Mouse (Mus musculus): ENCODE measurements around the gene Tctex1d1. TPM values are rescaled to one million over a fixed set of nuclear protein-coding genes. Genes with fewer than 3 reads are reported as not detected.

Tctex1d1 gene
- total RNA-seq (2021): under 1 TPM; 0.32 to 0.38 TPM
- long read RNA-seq: 0 reads

DNA sequence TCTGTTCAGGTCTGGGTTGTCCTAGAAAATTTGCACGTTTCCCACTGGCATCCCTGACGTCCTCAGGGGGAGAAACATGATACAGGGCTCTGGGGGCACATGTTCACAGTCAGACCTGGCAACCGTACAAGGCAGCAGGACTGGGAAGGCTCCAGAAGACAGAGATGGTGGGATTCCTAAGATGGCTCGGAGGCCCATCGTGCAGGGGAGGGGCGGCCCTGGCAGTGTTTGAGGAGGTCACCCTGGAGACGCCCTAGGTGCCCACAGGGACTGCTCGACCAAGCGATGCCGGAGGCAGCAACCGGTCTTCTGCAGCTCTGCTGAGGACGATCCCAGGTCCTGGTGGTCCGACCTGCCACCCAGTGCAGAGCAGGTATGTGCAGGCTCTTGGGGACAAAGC is at the start of gene Tctex1d1:
TSS of gene Tctex1d1 (plus strand) at position 167 of the 400 bp plus-strand sequence.
- no peak for DNase-seq (ENCODE audit: low spot score in 2 of 2)

GRCm38 (mm10) chr4:102929491-102929890 is 48.9 kb upstream of the Tctex1d1 start:
- DNase-seq (ENCODE audit: low spot score in 2 of 2): no peak

GRCm38 (mm10) chr4:102930679-102931078 is 47.7 kb upstream of the Tctex1d1 start:
- no peak for DNase-seq (ENCODE audit: low spot score in 2 of 2)

GRCm38 (mm10) chr4:102940266-102940665 is 38.1 kb upstream of the Tctex1d1 start:
- no peak for DNase-seq (ENCODE audit: low spot score in 2 of 2)

DNA sequence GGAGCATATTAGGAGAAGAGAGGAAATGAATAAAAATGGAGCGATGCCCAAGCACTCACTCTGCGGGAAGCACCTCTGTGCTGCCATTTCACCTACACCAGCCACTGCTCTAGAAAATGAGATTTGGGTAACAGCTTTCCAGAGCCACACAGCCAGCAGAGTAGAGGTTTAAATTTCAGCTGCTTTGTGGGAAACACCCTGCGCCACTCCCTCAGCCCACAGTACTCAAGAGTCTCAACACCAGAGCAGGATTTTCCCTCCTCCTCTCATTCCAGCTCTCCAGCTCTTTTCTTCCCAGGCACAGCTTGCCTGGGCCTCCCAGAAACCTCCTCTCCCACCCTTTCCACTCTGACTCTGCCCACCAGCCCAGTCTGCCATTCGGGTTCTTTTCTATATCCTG is 37.7 kb upstream of the Tctex1d1 start:
- DNase-seq (ENCODE audit: low spot score in 2 of 2): no peak

DNA sequence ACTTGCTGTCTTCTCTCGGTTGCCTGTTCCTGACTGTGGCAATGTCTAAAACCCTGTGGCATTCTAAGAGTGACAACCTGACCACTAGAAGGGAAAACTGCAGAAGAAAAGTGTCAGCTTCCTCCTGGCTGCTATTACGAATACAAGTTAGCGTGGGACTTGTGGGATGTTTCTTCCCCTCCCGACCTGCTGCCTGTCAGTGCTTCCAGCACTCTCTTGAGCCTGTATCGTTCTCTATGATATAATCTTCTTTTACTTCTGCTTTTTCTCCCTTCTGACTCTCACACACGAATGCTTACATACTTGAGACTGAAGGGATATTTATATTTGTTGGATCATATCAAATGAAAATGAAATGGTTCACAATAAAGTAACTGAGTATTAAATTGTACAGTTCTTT is 34.1 kb upstream of the Tctex1d1 start:
- DNase-seq (ENCODE audit: low spot score in 2 of 2): no peak

- DNase-seq (ENCODE audit: low spot score in 2 of 2): no peak
Observed at GRCm38 (mm10) chr4:102952476-102952875, 25.9 kb upstream of the Tctex1d1 start.

DNA sequence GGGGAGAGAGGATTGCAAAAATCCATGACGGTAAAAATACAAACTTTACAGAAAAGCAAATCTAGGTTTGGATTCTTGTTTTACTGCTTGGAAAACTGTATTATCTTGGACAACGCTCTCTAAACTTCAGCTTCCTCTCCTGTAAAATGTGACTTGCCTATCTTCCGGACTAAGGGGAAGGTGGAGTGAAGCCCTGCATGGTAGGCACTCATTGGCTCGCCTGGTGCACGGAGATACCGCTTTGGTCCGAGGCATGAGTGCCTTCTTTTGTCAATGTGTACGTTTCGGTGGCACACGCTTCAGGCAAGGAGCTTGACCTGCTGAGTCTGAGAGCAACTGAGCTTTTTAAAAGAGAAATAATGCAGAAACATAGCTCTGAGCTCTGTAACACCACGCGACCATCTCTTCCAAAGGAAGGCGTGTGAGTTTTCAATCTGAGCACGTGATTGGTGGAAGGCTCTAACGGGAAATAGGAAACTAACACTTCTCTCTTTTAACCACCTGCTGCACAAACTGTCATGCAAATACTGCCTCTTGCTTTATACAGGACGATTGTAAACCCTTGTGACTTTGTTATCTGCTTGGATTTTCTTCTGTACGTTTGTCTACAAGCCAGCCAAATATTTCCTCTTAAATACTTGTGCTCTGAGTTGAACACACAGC is 23.0 kb upstream of the Tctex1d1 start:
- no peak for DNase-seq (ENCODE audit: low spot score in 2 of 2)

GRCm38 (mm10) chr4:102959409-102959808 is 19.0 kb upstream of the Tctex1d1 start:
- DNase-seq (ENCODE audit: low spot score in 2 of 2): no peak

GRCm38 (mm10) chr4:102964174-102964573 is 14.2 kb upstream of the Tctex1d1 start:
- no peak for DNase-seq (ENCODE audit: low spot score in 2 of 2)

GRCm38 (mm10) chr4:102967811-102968210 is 10.6 kb upstream of the Tctex1d1 start:
- no peak for DNase-seq (ENCODE audit: low spot score in 2 of 2)

GRCm38 (mm10) chr4:102969599-102969998 is 8.8 kb upstream of the Tctex1d1 start:
- no peak for DNase-seq (ENCODE audit: low spot score in 2 of 2)

DNA sequence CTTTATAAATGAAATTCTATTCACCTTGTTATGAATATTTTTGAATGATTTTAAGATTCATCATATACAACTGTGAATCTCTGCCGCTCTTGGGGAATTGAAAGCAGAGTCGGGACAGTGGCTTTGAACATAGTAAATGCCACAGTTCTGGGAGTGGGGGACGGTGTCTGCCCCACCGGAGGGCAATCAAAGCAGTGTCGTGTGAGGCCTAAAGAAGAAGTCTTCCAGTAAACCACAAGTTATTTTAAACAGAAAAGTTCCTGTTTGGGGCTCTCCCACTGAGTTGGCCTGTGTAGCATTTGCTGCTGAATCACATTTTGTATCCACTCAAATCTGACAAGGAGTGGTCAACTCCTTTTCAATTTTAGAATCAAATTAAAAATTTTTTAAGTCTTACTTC is 7.2 kb upstream of the Tctex1d1 start:
- DNase-seq (ENCODE audit: low spot score in 2 of 2): no peak

GRCm38 (mm10) chr4:102972071-102972470 is 6.3 kb upstream of the Tctex1d1 start:
- DNase-seq (ENCODE audit: low spot score in 2 of 2): no peak

DNA sequence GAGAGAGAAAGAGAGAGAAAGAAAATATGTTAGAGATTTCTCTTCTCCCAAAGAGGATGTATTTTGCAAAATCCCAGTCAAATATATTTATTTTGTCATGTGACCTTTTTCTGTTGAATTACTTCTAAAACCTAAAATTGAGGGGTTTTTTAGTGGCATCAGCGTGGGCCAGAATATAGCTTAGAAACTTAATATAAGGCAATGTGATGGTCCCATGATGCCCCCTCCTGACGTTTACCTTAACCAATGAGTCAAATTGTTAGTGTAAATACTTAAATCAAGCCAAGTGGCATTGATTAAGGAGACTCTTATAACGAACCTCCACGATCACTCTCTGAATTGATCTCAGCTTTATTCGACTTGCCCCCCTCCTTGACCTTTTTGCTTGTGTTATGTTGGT is 4.2 kb upstream of the Tctex1d1 start:
- DNase-seq (ENCODE audit: low spot score in 2 of 2): no peak

DNA sequence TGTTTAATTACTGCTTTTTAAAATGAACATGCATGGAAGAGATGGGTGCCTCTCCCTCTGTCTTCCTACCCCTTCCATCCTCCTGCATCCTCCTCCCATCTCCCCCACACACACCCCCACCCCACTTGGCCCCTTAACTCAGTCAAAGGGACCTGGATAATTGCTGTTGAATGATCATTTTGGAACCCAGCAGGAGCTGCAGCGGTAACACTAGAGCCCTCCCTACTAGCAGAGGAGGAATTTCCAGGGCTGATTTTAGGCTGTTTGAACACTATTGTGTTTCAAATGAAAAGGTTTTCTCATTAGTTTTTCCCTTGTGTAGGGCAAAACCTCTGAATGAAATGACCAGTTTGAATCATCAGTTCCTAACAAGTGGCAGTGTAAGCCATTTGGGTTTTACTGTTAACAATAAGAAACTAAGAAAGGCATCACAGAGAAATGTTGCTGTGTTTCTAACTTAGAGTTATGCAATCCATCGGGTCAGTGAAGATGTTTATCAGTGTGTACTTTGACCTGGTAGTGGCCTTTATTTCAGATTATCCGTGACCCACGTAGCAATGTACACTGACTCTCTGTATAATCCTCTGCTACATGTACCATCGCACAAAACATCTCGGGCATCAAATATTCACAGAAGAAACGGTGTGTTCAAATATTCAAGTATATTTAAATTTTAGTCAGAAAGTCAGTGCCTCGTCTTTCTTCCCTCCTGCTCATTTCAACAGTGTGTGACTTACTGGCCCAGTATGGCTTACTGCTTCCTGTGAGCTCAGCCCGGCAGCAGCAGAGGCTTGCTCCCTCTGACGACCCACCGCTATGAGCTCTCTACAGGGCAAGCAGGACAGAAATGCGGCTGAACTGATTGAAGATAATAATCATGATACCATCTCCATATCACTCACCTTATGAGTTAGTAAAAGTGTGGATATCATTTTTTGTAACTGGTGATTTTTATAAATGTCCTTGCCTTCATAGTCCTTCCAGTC is 1.8 kb upstream of the Tctex1d1 start:
- DNase-seq (ENCODE audit: low spot score in 2 of 2): no peak

DNA sequence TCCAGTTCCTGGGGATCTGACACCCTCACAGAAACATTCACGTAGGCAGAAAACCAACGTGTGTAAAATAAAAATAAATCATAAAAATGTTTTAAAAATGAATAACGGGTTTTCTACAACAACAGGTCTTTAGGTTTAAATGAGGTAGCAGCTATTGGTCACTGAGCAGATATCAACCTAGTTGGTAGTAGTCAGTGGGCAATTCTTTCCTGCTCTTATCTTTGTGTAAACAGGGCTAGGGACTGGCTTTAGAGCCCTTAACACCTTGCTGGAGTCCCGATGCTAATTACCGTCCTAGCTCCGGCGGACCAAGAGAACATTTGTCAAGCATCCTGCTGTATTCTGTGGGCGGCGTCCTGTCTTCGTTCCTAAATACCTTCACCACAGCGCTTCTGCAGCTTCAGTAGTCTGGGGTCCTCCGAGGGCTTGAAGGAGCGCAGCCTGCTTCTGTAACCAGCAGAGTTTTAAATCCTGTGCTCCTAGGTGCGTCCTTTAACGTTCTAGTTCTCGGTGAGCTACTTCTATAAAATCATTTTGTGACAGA is 556 bp upstream of the Tctex1d1 start:
- DNase-seq (ENCODE audit: low spot score in 2 of 2): no peak

DNA sequence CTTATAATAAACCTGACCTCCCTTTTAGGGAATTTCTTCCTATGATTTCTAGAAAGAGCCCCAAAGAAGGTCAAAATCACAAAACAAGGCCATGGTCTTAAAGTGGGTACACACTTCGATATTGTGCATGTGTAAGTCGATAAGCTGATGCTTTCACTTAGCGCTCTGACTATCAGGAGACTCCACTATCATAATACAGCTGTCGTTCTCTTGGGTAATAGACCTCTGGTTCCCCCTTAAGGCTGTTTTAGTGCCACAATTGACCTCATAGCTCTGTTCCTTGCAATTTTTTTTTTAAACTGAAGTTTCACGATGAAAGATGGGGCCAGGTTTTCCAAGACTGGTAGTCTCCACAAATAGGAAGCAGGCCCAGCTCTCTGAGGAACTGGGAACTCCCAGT is 979 bp downstream of the Tctex1d1 start:
- no peak for DNase-seq (ENCODE audit: low spot score in 2 of 2)

- DNase-seq (ENCODE audit: low spot score in 2 of 2): no peak
Observed at GRCm38 (mm10) chr4:102981709-102982108, 3.3 kb downstream of the Tctex1d1 start.

DNA sequence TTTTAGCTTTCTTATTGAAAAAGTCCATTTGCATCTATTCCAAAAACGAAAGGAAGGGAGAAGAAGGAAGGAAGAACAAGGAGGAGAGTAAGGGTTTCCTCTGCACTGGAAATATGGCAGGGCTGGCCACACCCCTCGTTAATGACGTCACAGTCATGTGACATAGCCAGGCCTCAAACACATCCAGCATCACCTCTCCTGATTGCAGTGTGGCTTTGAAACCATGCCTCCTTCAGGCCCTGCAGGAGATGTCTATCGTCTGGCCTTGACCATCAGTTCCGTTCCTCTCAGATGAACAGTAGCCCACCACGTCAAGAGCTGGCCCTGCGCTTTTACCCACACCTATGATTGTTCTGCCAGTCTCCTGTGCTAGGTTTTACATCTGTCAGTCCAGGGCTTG is 7.8 kb downstream of the Tctex1d1 start:
- no peak for DNase-seq (ENCODE audit: low spot score in 2 of 2)

DNA sequence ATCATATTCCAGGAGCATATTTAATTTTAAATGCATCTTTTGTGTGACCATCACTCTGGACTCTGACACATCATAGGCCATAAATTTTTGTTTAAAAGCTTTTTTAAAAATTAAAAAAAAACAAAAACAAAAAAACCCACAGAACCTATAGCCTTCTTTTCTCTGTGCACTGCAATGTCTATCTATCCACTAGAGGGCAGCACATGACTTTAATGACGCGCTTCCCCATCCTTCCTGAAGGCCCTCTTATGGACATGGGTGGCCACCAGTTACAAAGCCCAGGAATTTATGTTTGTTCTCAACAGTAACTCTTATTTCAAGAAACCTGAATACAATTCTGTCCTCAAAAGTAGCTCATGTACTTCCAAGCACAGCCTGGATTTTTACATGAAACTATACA is 8.5 kb downstream of the Tctex1d1 start:
- DNase-seq (ENCODE audit: low spot score in 2 of 2): peak in 1 of 2 experiments; percentile 80

DNA sequence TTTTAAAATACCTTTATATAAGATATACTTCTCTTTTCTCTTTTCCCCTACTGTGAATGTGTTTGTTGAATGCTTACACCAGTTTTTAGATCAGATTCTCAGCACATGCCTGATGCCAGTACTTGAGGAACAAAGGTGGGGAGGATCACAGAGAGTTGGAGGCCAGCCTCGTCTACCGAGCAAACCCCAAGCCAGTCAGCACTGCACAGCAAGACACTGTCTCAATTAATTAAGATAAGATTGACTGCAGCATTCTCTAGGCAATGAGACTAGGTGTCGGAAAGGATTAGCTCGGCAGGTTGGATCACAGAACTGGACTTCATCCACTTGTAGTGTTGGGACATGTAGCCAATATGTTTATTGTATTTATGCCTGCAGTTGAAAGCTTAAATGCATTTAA is 8.9 kb downstream of the Tctex1d1 start:
- no peak for DNase-seq (ENCODE audit: low spot score in 2 of 2)
